Mouse (Mus musculus): ENCODE measurements around the gene Rbfox1.

The Rbfox1 gene

DNA sequence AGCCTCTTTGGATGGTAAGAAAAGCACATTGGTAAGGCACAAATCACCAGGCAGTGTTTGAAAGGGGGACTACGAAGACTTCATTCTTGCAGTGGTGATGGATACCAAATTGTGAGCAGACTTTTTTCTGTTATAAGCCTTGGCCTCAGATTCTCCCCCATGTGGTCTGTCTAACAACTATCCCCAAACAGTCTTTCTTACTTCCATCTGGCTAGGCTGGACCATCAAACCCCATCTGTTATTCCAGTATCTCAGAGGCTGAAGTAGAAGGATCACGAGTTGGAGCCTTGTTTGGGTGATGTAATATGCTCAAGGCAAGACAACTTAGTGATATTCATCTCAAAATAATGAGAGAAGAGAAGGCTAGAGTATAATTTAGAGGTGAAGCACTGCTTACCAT is 922.7 kb downstream of the Rbfox1 start:
- no peak for DNase-seq (ENCODE audit: low read depth, low spot score)

DNA sequence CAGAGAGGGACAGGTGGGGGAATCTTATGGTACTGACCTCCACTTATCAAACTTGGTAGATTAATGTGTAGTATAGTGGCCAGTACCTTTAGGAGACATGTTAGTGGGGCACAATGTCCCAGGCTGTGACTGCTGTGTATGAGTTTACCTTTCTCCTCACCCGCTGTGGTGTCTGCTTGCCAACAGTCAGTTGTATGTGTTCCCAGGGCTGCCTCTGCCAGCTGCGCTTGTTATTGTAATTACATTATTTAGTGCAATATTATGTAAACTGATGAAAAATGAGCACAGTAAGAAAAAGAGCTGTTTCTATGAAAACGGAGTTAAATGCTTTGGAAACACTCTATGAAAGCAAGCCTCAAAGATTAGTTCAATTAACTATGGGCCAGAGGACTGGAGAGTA is 928.7 kb downstream of the Rbfox1 start:
- DNase-seq (ENCODE audit: low read depth, low spot score) = no peak

DNA sequence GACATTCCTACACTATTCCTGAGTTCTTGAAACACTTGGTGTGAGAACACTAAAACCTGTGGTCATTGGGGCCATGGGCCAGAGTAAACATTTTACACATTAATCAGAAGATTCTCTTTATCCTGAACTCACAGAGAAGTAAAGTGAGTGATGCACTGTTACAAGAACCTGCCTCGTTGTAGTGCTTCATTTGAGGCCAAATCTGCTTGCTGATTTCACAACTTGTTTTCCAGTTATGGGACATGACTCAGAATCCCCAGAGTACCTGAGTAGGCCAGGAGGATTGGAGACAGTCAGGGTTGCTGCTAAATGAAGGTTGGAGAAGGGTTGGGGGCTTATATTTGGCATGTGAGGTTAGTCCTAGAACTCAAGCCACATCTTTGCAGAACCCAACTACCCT is 936.6 kb downstream of the Rbfox1 start:
- no peak for DNase-seq (ENCODE audit: low read depth, low spot score)

DNA sequence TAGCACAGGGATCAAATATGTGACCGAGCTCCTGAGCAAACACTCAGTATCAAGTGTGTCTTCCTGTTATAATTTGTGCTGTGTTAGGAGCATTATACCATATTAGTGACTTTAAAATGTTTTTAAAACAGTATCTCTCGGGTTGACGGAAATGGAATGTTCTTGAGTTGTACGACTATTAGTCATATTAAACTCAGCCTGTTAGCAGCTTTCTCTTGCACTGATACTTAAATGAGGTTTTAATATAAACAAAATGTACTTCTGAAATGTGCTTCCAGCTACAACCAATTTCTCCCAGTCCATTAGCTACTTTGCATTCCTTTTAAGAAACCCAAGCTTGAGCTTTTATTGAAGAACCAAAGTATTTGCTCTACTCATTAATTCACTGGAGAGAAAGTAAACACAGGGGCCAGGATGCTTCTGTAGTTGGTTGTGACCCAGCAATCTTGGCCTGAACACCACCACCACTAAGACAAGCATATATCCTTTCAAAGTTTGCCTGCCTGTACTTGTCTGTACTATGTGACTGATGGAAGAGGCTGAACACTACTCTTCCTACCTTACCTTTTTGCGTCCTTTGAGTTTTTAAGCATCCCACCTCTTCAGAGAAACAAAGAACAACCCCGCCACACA is 944.9 kb downstream of the Rbfox1 start:
- DNase-seq (ENCODE audit: low read depth, low spot score) = no peak

DNA sequence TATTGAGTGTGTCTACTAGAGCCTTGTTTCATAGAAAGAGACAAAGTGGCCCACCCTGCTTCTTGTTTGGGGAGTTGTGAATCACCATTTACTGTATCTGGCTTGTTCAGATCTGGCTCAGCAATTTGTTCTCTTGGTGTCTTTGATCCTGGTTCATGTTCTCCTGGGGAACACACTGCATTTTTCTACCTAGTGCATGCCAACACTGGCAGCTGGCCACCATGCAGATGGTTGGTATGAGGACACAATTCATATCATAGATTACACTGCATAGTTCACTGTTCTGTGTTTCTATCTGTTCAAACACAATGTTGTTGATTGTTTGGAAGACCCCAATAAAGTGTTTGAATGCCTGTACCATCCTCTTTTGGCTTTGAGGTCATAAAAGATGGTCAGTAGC is 948.3 kb downstream of the Rbfox1 start:
- no peak for DNase-seq (ENCODE audit: low read depth, low spot score)

DNA sequence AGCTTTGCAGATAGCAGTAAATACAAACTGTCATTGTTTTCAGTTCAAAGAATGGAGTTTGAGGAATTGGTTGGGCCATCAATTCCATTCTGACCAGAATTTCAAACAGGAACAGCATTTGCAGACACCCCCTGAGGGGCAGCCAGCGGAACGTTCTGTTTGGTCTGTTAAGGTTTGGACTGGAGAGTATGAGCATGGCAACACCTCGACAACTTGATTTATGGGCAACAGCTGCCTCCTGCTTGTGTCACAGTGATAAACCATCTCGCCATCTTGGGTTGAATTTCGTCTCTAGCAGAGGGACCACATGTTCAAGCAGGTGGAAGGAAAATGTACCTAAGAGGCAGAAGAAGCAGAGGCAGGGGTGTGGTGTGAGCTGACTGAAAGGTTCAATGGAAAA is 949.9 kb downstream of the Rbfox1 start:
- DNase-seq (ENCODE audit: low read depth, low spot score) = no peak

DNA sequence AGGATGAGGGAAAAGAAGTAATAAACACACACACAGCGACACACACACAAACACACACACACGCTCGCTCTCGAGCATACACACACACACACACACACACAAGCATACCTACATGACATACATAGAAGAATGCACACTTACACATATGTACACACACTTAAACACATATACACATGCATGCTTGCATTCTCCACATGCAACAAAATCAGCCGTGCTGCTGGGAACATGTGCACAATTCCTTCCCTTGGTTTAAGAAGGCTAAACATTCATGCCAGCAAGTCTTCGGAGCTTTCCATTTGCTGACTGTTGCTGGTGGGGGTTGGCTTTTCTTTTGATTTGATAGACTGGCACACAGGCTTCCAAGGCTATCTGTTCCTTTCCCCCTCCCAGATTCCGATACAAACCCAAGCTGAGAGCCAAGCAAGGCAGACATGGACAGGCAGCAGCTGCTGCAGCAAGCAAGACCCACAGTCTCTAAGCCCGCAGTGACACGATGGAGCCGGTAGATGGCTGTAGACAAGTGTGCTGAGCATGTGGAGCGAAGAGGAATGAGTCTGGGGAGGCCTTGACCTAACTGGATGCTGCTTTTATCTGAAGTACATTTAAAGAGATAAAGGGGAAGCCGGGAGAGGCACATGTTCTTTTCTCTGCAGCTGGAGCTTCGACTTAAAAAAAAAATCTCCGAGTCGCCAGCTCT is 954.3 kb downstream of the Rbfox1 start:
- peak; percentile 65 for DNase-seq (ENCODE audit: low read depth, low spot score)

DNA sequence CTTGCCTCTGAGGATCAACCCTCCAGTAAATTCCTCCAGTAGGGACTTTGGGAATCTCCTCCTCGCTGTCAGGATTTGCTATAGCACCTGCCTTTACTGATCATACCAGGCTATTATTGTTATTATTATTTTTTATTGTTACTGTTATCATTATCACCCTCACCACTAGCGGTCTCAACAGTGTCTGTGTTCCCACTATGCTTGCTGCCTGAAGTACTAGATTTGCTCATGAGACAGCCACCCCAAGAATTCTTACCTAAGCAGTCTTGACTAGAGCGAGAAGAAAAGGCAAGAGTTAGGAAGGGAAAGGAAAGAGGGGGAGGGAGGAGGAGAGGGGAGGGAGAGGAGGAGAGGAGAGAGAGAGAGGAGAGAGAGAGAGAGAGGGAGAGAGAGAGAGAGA is 954.9 kb downstream of the Rbfox1 start:
- DNase-seq (ENCODE audit: low read depth, low spot score) = no peak

DNA sequence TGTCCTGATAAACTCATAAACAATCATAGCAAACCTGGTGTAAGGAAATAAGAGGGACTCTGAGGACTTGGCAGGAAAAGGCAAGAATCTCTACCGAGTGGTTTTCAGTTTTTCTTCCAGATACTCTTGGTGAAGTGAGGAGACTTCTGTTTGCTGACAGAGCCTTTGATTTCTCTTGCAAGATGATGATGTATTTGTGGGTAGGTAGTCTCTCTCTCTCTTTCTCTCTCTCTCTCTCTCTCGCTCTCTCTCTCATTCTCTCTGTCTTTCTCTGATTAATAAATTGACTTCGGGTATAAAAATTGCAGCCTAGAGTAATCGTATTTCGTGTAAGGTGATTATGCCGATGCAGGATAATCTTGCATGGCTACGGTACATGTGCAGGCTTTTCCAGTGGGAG is 955.3 kb downstream of the Rbfox1 start:
- DNase-seq (ENCODE audit: low read depth, low spot score) = no peak

DNA sequence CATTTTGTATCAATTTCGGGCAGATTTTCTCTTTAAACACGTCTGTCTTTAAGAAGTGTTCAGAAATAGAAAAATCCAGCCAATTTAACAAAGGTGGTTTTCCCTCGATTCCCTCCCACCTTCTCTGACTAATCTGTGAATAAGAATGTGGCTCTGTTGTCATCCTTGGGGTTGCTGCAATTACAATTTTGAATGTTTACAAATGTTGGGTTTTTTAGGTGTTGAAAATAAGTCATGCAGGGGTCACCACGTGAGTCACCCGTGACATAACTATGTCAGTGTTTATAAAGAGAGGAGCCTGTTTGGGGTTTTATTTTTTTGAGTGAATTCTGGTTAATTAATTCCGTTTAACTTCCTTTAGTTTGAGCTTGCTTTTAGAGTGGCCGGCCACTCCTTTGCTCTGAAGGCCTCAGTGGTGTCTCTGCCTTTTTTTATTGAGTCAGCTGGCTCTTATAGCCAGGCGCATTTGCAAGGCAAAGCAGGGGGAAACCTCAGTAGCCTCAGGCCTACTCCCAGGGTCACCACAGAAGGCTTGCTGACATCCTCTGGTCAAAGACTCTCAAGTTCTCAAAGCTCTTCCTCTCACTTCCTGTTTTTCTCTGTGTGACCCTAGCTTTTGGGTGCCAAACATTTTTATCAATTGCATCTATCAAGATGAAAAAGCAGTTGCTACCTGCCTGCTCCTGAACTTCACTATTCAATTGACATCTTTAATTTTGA is 957.1 kb downstream of the Rbfox1 start:
- DNase-seq (ENCODE audit: low read depth, low spot score) = no peak

DNA sequence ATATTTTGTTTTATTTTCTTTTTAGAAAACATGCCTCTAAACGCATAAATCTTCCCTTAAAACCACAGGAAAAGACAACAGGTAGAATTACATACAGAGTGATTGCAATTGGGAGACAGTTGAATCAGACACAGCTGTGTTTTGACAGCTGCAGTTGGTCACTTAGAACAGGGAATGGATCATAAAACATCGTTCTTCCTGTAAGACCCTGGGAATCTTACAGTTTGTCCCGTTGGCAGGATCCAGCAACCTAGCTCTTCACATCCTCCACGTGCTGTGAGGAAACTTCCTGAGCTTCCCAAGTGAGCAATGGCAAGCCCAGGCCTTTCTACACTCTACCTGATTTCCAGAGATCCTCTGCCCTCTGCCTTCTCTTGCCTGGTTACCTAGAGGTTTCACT is 959.5 kb downstream of the Rbfox1 start:
- DNase-seq (ENCODE audit: low read depth, low spot score) = no peak

DNA sequence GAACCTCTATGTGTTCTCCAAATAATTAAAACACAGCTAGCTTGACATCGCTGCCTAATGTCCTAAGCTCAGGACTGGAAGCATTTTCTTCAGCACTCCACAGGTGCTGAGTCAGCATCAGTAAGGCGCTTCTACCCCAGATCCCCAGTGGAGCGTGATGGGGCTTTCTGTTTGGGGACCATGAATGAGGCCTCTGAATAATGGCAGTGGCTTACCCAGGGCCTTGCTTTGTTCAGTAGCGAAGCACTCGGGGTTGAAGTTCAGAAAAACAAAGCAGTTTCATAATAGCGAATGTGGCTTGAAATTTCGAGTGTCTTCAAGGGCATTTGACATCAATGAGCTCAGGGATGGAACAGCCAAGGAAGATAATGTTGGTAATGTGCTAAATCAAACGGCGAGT is 966.2 kb downstream of the Rbfox1 start:
- no peak for DNase-seq (ENCODE audit: low read depth, low spot score)

DNA sequence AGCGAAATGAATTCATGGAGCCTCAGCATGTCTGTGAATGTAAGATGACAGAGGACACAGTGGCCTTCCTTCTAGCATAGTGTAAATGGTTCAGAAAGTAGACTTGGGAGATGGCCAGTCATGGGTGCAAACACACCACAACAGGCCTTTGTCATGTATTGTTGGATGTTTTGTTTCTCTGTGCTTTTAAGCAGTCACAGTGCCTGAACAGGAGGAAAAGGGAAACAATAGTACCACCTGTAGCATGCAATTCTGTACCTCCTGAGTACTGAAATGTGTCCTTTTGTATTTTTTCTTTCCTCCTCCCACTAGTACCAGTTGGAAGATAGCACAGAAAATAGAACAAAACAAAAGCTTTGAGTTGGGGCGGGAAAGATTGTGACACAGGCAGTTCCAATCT is 968.6 kb downstream of the Rbfox1 start:
- DNase-seq (ENCODE audit: low read depth, low spot score) = no peak

DNA sequence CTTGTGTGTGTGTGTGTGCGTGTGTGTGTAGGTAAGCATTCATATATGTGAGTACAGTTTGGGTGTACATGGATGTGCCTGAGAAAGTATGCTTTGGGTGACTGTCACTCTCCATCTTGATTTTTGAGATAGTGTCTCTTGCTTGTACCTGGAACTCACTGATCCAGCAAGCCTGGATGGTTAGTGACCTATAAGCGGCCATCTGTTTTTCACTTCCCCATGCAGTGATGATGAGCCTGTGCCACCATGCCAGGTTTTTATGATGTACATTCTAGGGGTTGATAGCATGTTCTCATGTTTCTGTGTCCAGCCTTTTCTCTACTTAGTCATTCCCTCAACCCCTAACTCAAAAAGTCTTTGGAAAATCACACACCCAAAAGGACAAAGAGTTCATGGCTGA is 976.5 kb downstream of the Rbfox1 start:
- DNase-seq (ENCODE audit: low read depth, low spot score) = no peak

DNA sequence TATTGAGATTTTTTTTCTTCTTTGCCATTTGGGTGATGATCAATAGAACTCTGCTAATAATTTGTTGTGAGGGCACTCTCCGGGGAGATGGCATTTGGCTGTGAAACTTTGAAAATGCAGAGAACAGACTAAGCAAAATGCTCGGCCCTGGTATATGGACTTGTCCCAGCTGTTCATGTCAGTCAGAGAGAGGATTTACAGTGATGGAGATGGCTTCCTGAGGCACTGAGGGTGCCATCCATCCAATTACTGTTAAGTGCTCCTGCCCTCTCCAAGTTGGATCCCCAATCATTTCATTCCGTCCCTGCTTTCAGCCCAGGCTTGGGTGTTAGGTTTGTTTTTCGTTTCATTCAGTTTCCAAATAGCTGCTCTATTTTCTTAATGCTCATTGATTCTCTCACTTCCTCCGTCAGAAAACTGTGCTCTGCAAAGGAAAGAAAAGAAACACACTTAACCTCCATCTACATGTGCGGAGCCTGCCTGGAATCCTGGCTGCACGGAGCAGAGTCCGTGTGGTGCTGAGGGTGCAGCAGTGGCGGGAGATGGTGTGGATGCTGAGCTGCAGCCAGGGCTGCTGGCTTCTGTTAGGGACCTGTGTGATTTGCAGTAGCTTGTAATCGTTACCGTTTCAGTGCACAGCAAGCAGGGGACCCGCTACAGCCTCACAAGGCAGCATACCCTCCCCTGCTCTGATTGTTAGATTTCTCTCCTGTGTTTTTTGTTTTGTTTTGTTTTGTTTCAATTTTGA is 997.7 kb downstream of the Rbfox1 start:
- DNase-seq (ENCODE audit: low read depth, low spot score) = no peak

DNA sequence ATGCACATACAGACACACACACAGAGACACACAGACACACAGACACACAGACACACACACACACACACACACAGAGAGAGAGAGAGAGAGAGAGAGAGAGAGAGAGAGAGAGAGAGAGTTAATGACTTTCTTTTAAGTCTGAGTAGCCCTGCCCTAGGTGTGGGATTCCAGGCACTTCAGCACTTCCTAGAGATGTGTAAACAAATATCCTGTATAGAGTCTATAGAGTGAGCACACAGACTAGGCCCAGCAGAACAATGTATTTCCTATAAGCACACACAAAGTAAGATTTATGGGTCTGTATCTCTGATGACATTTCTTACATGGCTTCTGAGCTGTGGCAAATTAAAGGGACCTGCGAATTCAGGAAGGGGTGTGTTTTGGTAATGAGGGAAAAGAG is 998.6 kb downstream of the Rbfox1 start:
- no peak for DNase-seq (ENCODE audit: low read depth, low spot score)

DNA sequence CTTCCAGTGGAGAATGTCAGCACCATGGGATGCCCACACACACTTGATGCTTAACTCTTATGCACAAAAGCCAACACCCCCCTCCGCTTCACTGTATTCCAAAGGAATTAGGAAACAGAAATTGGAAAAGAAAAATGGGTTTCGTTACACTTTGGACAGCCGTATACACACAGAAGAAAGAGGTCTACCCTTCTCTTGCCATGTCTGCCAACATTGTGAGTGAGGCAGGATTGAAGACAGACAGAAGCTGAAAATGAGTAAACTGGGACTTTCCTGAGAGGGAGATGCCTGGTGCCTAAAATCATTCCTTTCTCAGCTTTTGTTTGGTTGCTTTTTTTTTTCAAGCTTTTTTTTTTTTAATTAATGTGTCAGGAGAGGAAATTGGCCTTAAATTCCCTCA is 1000.5 kb downstream of the Rbfox1 start:
- DNase-seq (ENCODE audit: low read depth, low spot score) = no peak

DNA sequence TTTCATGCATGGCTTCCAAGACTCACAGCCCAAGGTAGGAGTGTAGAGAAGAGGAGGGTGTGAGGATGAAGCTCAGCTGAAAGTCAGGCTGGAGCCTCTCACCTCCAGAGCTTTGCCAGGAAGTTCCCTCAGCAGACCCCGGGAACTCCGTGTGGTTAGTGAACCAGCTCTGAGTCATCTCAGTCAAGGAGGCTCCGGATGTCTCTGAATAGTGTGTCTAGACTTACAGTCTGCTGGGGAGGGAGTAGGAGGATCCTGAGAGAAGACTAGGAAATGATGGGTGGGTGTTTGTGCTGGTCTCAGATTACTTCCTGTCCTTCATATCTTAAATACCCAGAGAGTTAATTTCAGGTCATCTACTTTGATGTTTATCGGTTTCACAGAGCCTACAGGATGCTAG is 1004.1 kb downstream of the Rbfox1 start:
- DNase-seq (ENCODE audit: low read depth, low spot score) = peak; percentile 69

DNA sequence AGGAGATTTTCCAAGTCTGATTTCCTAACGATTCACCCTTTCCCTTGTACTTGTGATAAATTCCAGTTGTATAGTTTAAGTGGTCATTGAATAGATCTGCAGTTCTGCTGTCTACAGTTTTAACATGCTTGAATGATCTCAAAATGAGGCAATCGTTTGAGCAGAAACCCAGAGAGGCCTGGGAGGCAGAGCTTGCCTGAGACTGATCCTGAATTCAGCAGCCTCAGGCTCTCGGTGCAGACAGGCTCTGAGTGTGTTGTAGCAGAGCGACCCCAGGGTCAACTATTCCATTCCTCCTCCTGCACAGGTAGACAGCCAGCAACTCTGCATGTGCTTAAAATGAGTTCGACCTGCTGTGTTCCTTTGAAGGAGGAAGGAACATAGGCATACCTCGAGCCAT is 1012.6 kb downstream of the Rbfox1 start:
- no peak for DNase-seq (ENCODE audit: low read depth, low spot score)

DNA sequence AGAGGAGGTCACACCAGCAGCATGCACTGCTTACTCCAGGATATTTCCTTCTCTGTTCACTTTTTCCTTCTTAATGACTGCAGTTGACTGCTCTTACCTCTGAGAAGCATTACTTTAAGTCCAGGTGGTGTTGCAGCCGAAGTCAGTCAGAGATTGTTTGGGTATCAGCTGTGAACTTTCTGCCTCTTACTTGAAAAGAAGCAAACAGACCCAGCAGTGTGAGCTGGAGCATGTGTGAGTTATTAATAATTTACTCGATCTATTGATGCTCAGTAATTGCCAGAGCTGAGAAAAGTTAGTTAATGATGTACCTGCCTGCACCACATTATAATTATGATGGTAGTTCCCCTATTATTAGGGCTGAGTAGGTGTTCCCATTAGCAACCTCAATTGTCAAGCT is 1014.9 kb downstream of the Rbfox1 start:
- no peak for DNase-seq (ENCODE audit: low read depth, low spot score)

DNA sequence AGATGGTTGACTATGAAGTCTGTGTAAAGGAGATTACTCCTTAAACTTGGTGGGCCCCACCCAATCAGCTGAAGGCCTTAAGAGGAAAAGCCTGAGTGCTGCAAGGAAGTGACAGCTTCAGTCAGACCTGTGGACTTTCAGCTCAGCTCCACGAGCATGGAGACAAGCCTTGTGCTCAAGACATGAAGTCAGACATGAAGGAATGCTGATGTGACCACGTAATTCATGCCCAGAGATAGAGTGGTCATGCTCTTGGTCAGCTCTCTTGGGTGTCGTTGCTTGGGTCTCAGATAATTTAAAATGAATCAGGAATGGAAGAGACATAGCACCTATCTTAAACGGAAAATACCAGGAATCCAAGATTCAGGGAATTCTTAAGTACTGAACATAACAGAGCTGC is 1019.8 kb downstream of the Rbfox1 start:
- no peak for DNase-seq (ENCODE audit: low read depth, low spot score)

DNA sequence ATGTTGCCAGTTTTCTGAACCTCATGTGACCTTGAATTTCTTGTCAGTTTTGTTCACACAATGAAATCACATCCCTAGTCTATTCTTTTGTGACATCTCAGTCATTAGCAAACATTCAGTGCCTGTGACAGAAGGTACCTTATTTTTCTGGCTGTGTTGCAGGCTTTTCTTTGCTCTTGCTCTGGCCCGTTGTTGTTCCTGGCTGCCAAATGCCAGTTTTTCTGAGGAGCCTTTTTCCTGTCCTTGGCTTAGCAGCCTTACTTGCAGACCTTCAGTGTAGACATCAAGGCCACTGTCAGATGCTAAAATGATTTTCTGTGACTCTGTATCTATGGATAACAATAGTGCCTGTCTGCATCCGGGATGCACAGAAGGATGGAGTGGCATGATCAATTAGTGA is 1020.8 kb downstream of the Rbfox1 start:
- no peak for DNase-seq (ENCODE audit: low read depth, low spot score)
